Mouse (Mus musculus) testis, adult 2 months (tissue): ENCODE results near the gene Adam30.

Experiments
- CTCF ChIP-seq: fragments of 200-500 bp; IDR thresholded peaks from 2 replicates; pipeline ENCODE4 v1.5.1; 2012; ENCODE audit warnings: low read depth, mild to moderate bottlenecking, inconsistent platforms, low read length, moderate library complexity; ENCODE audit not compliant: control insufficient read depth, insufficient read depth, insufficient replicate concordance
- POLR2A ChIP-seq: fragments of 200-500 bp; IDR thresholded peaks from 2 replicates; pipeline ENCODE4 v1.6.1; 2012; ENCODE audit warnings: low read depth, mild to moderate bottlenecking, inconsistent platforms, low read length, moderate library complexity; ENCODE audit not compliant: control insufficient read depth

DNA sequence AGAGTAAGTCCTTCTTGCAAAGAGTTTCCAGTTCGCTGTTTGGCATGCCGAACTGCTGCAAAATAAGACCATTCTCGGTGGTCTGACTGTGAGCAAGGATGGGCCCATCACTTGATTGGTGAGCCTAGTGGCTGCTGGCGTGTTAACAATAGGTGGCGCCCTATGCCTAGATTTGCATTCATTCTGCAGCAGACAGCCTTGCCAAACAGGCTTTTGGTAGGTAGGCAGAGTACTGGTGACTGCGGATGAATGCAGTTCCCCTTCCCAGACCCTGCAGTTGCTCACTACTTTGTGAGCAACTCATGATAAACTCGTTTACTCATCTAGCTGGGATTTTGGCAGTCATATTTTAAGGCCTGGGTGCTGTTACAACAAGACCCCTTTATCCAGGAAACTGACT, 20.4 kb downstream of the Adam30 start:
- TF ChIP-seq CTCF = peak; percentile 54; the same call in 1 of the 2 replicates
- no peak for TF ChIP-seq POLR2A
